Mouse (Mus musculus) hindbrain, embryonic 12.5 days (tissue): ENCODE results near the gene Pcyt1b. TPM values are rescaled to one million over a fixed set of nuclear protein-coding genes. Genes with fewer than 3 reads are reported as not detected.

Experiments used
- ATAC-seq: fragments of 200-750 bp; cut with Nextera tagmentation; 2 replicates; pipeline ENCODE4 v1.8.0; 2017; ENCODE audit warnings: moderate TSS enrichment; ENCODE audit not compliant: low FRiP score
- H3K27ac ChIP-seq: fragments of 300-500 bp; sonication (generic); 2 replicates; pipeline ENCODE4 v1.5.1; 2016; ENCODE audit warnings: mild to moderate bottlenecking
- H3K27me3 ChIP-seq: fragments of 300-500 bp; sonication (generic); 2 replicates; pipeline ENCODE4 v1.6.1; 2016; ENCODE audit warnings: mild to moderate bottlenecking
- H3K36me3 ChIP-seq: fragments of 300-500 bp; sonication (generic); 2 replicates; pipeline ENCODE4 v1.6.1; 2016; ENCODE audit warnings: mild to moderate bottlenecking
- H3K4me1 ChIP-seq: fragments of 300-500 bp; sonication (generic); 2 replicates; pipeline ENCODE4 v1.6.1; 2016
- H3K4me2 ChIP-seq: fragments of 300-500 bp; sonication (generic); replicated peaks from 2 replicates; pipeline ENCODE4 v1.6.1; 2016; ENCODE audit warnings: mild to moderate bottlenecking
- H3K4me3 ChIP-seq: fragments of 300-500 bp; sonication (generic); 2 replicates; pipeline ENCODE4 v1.5.1; 2016; ENCODE audit warnings: mild to moderate bottlenecking
- H3K9ac ChIP-seq: fragments of 300-500 bp; sonication (generic); 2 replicates; pipeline ENCODE4 v1.6.1; 2016; ENCODE audit warnings: mild to moderate bottlenecking, moderate library complexity
- H3K9me3 ChIP-seq: fragments of 300-500 bp; sonication (generic); replicated peaks from 2 replicates; pipeline ENCODE4 v1.6.1; 2016; ENCODE audit warnings: mild to moderate bottlenecking
- WGBS: fragments of 180-500 bp; shearing (Covaris S2); methylation state at CpG from one replicate; pipeline ENCODE4 v1.1.7; 2016; 5-methylcytosine and 5-hydroxymethylcytosine counted together
- polyA plus RNA-seq: library from polyadenylated mRNA; unstranded; fragments of >200 nt; fragmentation: Nextera tagmentation; extraction: Ambion mirVana; gene quantifications from 2 replicates; pipeline ENCODE4 v1.2.1, GENCODE M21; 2016

Gene Pcyt1b
- polyA plus RNA-seq, 1 experiment from 2014 or later, result 20.9 TPM

DNA sequence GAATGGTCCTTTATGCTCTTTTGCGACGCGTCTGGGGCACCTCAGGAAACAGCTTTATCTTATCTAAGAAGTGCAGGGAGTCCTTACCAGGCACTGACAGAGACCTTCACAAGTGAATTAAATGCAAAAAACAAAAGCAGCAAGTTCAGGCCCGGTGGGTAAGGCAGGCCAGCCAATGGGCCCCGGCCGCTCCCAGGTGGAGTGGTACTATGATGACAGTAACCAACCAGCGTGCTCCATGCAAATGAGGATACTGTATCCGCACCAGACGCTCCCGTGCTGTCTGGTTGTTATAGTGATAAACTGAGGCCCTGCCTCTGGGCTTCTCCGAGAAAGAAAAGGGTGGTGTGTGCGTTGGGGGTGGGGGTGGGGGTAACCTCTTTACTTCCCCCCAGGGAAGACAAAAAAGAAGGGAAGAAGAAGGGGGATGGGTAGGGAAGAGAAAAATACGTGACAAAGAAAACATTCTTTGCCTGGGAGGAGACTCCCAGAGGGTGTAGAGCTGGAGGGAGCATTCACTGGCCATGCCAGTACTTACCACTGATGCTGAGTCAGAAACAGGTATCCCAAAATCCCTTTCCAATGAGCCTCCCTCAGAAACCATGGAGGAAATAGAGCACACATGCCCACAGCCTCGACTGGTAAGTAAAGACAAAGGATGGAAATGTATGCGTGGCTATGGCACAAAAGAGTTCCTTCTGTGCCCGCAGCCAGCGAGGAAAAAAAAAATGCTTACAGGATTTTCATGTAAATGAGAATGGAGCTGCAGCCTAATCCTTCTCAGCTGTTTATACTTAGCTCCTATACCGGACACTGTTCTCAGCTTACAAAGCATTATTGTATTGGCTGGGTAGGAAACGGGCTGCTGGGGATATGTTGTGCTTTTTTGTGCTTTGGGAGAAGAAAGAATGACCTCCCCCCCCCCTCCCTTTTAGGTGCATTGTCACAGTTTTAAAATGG, 20.5 kb downstream of the Pcyt1b start:
- Histone ChIP-seq H3K4me3 (peak overlapping the region; percentile 36), H3K9ac (peak overlapping the region; percentile 40; the same call in 1 of the 2 replicates), H3K36me3 (no peaks in the 10 kb centered on the region), H3K4me2 (peak overlapping the region; percentile 45), H3K27me3 (no peaks in the 10 kb centered on the region), H3K4me1 (no peaks in the 10 kb centered on the region), H3K27ac (peak overlapping the region; percentile 85), H3K9me3 (no peaks in the 10 kb centered on the region)
- peak; percentile 100 for ATAC-seq
- 24% methylated on average over 19 of the region's 19 CpGs for WGBS

DNA sequence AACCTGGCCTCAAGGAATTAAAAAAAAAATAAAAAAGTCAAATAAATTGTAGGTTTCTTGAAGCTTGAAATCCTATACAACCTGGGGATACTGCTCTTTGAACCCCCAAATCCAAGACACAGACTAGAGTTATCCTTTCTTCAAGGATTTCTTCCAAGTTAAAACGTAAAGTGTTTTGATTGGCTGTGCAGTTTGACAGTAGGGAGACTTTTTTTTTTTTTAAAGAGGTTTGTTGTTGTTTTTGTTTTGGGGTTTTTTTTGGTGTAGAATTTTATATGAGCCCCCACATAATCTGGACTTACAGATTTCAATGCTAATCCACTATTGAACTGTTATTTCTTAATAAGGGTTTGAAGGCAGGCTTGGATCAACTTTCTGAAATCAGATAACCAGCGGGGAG, 21.6 kb downstream of the Pcyt1b start:
- peak overlapping the region; percentile 36; the same call in 1 of the 2 replicates for H3K4me3 ChIP-seq
- H3K9ac ChIP-seq, result no peak overlapping the region
- no peaks in the 10 kb centered on the region for H3K27me3 ChIP-seq
- no peak for ATAC-seq
- peak overlapping the region; percentile 45 for H3K4me2 ChIP-seq
- H3K27ac ChIP-seq, result peak overlapping the region; percentile 85
- H3K9me3 ChIP-seq, result no peaks in the 10 kb centered on the region
- H3K4me1 ChIP-seq, result no peaks in the 10 kb centered on the region
- 67% methylated on average over 2 of the region's 2 CpGs for WGBS
- no peaks in the 10 kb centered on the region for H3K36me3 ChIP-seq

DNA sequence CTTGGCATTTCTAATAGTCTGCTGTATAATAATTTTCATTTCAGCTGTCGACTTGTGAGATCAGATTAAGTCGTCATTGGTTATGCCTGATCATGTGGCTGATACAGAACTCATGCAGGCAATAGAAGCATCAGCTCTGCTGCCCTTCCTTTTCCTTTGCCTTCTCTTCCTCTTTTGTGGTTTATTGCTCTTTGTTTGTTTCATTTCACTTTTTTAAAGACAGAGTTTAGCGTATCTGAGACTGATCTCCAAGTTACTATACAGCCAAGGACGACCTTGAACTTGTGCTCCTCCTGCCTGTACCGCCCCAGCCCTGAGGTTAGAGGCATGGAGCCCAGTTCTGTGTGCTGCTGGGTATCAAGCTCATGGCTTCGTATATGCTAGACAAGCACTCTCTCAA, 34.6 kb downstream of the Pcyt1b start:
- no peaks in the 10 kb centered on the region for H3K9me3 ChIP-seq
- no peak overlapping the region for H3K4me3 ChIP-seq
- H3K27ac ChIP-seq, result no peak overlapping the region
- H3K4me1 ChIP-seq, result no peaks in the 10 kb centered on the region
- H3K36me3 ChIP-seq, result no peaks in the 10 kb centered on the region
- no peak for ATAC-seq
- H3K27me3 ChIP-seq, result no peaks in the 10 kb centered on the region
- 78% methylated on average over 6 of the region's 6 CpGs for WGBS
- H3K4me2 ChIP-seq, result no peak overlapping the region
- no peak overlapping the region for H3K9ac ChIP-seq

GRCm38 (mm10) chrX:93690672-93691071, 36.0 kb downstream of the Pcyt1b start:
- no peaks in the 10 kb centered on the region for H3K4me1 ChIP-seq
- H3K36me3 ChIP-seq, result no peaks in the 10 kb centered on the region
- 79% methylated on average over 8 of the region's 8 CpGs for WGBS
- no peak overlapping the region for H3K27ac ChIP-seq
- H3K27me3 ChIP-seq, result no peaks in the 10 kb centered on the region
- H3K4me2 ChIP-seq, result no peak overlapping the region
- no peak overlapping the region for H3K4me3 ChIP-seq
- no peak overlapping the region for H3K9ac ChIP-seq
- no peak for ATAC-seq
- no peaks in the 10 kb centered on the region for H3K9me3 ChIP-seq

GRCm38 (mm10) chrX:93697596-93697995, 42.9 kb downstream of the Pcyt1b start:
- Histone ChIP-seq H3K4me3 (no peak overlapping the region), H3K27ac (no peak overlapping the region), H3K9ac (no peak overlapping the region), H3K4me2 (no peak overlapping the region), H3K4me1 (no peaks in the 10 kb centered on the region), H3K27me3 (no peaks in the 10 kb centered on the region), H3K9me3 (no peaks in the 10 kb centered on the region), H3K36me3 (no peaks in the 10 kb centered on the region)
- WGBS, result 87% methylated on average over 1 of the region's 1 CpGs
- ATAC-seq, result no peak

DNA sequence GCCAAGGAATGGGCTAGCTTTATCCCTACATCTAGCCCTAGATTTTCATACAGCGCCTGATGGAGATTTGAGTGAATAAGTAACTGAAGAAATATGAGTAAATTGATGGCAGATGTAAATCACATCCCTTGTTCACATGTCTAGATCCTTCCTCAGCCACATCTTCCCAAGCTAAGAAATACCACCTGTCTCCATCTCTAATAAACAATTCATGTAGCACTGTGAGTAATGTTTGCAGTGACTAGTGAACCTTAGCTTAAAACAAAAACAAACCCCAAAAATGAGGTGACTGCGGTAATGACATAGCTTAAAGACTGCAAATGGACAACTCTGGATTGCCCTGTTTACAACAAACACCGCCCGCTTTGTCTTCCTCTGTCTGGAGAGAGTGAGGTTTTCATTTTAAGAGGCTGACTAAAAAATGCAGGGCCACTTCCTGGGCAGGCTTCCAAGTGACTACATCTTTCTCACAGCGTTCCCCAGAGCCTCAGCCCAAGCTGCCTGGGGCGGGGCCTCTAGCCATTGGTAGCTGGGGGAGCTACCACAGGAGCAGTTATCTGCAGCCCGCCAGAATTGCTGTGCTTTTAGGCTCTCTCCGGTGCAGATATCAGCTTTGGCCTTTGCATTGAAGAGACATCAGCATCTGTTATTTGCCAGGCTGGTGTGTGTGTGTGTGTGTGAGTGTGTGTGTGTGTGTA, 46.0 kb downstream of the Pcyt1b start:
- H3K27me3 ChIP-seq, result no peaks in the 10 kb centered on the region
- no peaks in the 10 kb centered on the region for H3K9me3 ChIP-seq
- no peak overlapping the region for H3K9ac ChIP-seq
- peak; percentile 64 for ATAC-seq
- WGBS, result 53% methylated on average over 8 of the region's 8 CpGs
- H3K4me1 ChIP-seq, result no peaks in the 10 kb centered on the region
- H3K27ac ChIP-seq, result no peak overlapping the region; the same call in 1 of the 2 replicates
- no peaks in the 10 kb centered on the region for H3K36me3 ChIP-seq
- H3K4me3 ChIP-seq, result no peak overlapping the region
- H3K4me2 ChIP-seq, result no peak overlapping the region

DNA sequence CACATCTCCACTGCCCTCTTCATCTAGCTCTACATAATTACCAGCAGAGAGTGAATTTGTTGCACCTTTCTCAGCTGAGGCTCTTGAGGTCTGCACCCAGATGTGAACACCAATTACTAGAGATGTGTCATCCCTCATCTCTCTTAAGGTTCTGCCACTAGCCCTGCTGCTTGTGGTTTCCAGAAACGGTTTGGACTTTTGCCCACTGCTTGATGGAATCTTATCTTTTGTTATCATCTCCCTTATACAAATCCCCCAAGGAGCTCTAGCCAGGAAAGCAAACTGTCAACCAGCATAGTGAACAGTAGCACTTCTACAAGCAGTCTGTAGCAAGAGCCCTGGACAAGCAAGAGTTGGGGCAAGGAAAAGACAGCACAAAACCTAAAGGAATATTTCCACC, 57.9 kb downstream of the Pcyt1b start:
- WGBS, result 62% methylated on average over 1 of the region's 1 CpGs
- H3K4me1 ChIP-seq, result no peaks in the 10 kb centered on the region
- H3K4me3 ChIP-seq, result no peak overlapping the region
- H3K36me3 ChIP-seq, result no peaks in the 10 kb centered on the region
- no peak overlapping the region for H3K27ac ChIP-seq
- H3K9me3 ChIP-seq, result no peaks in the 10 kb centered on the region
- H3K9ac ChIP-seq, result no peak overlapping the region
- no peaks in the 10 kb centered on the region for H3K27me3 ChIP-seq
- H3K4me2 ChIP-seq, result no peak overlapping the region
- no peak for ATAC-seq

- WGBS, result 95% methylated on average over 1 of the region's 1 CpGs
- Histone ChIP-seq H3K9ac (no peak overlapping the region), H3K36me3 (no peaks in the 10 kb centered on the region), H3K27ac (no peak overlapping the region), H3K4me3 (no peak overlapping the region), H3K4me1 (no peaks in the 10 kb centered on the region), H3K4me2 (no peak overlapping the region), H3K27me3 (no peaks in the 10 kb centered on the region), H3K9me3 (no peaks in the 10 kb centered on the region)
- ATAC-seq, result no peak
Measured at GRCm38 (mm10) chrX:93729529-93729928, 74.9 kb downstream of the Pcyt1b start.

DNA sequence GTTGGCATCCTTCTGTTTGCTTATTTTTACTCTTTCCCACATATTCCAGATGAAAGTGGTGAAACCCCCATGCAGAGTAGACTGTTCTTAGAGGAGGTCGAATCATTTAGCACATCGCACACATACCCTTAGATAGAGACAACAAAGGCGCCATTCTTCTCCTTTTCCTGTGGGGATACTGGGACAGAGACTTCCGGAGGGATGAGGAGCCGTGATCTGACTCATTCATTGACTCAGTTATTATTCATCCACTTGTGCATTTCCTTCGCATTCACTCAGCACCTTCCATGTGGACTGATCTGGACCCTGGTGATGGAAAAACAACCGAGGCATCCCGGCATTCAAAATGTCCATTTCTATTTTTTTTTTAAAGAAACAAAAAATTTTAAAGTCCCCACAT, 76.2 kb downstream of the Pcyt1b start:
- 80% methylated on average over 8 of the region's 8 CpGs for WGBS
- ATAC-seq, result no peak
- H3K4me1 ChIP-seq, result no peaks in the 10 kb centered on the region

DNA sequence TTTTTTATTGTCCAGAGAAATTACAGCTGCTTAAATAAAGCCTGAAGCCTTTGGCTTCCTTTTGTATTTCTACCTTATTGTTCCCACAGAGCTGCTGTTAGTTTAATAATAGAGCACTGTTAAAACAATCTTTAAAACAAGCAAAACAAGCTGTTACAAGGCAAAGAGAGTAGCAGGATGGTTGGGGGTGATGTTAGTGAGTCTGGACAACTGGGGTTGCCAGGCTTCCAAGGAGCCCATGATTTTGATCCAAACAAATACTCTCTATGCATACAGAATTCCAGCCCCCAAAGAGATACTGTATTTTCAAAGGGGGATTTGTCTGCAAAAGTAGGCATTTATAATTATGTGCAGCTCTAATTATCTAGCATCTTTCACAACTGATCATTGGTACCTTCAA, 77.7 kb downstream of the Pcyt1b start:
- H3K4me1 ChIP-seq, result no peaks in the 10 kb centered on the region
- H3K4me3 ChIP-seq, result no peak overlapping the region
- no peaks in the 10 kb centered on the region; the same call in 1 of the 2 replicates for H3K36me3 ChIP-seq
- H3K9ac ChIP-seq, result no peak overlapping the region
- H3K9me3 ChIP-seq, result no peaks in the 10 kb centered on the region
- no peak overlapping the region for H3K4me2 ChIP-seq
- H3K27ac ChIP-seq, result no peak overlapping the region
- no peak for ATAC-seq
- no peaks in the 10 kb centered on the region for H3K27me3 ChIP-seq

More for the DNA sequence above, 76.2 kb downstream of the Pcyt1b start:
- H3K4me2 ChIP-seq, result no peak overlapping the region
- no peak overlapping the region for H3K9ac ChIP-seq
- no peak overlapping the region for H3K4me3 ChIP-seq
- H3K9me3 ChIP-seq, result no peaks in the 10 kb centered on the region
- no peaks in the 10 kb centered on the region; the same call in 1 of the 2 replicates for H3K36me3 ChIP-seq
- no peak overlapping the region for H3K27ac ChIP-seq
- H3K27me3 ChIP-seq, result no peaks in the 10 kb centered on the region

GRCm38 (mm10) chrX:93732975-93733748, 78.5 kb downstream of the Pcyt1b start:
- H3K4me1 ChIP-seq, result no peaks in the 10 kb centered on the region
- H3K9me3 ChIP-seq, result no peaks in the 10 kb centered on the region
- H3K27ac ChIP-seq, result no peak overlapping the region
- no peak overlapping the region for H3K9ac ChIP-seq
- H3K4me3 ChIP-seq, result no peak overlapping the region
- H3K36me3 ChIP-seq, result no peaks in the 10 kb centered on the region; the same call in 1 of the 2 replicates
- no peak; the same call in 1 of the 2 replicates for ATAC-seq
- H3K4me2 ChIP-seq, result no peak overlapping the region
- 74% methylated on average over 6 of the region's 6 CpGs for WGBS
- no peaks in the 10 kb centered on the region for H3K27me3 ChIP-seq

DNA sequence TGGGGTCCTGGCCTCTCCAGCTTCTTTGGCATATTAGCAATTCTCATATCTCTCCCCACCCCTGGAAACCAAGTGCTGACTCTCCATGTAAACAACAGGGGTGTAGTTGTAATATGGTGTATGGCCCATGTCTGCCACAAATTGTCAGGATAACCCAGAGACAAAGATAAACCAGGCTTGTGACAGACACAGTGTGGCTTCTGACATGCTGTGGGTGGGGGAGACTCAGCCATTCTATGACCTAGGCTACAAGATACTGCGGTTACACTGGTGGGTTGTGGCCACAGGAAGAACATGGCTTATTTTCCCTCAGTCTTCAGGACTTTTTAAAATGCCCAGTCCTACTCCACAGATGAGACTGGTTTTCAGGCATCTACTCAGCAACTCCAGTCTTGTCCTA, 94.5 kb downstream of the Pcyt1b start:
- Histone ChIP-seq H3K27ac (no peak overlapping the region), H3K9me3 (no peaks in the 10 kb centered on the region)

More for the DNA sequence above, 94.5 kb downstream of the Pcyt1b start:
- ATAC-seq, result no peak
- Histone ChIP-seq H3K4me2 (no peak overlapping the region), H3K4me3 (no peak overlapping the region), H3K4me1 (no peaks in the 10 kb centered on the region), H3K27me3 (no peaks in the 10 kb centered on the region), H3K36me3 (no peaks in the 10 kb centered on the region), H3K9ac (no peak overlapping the region)
- 89% methylated on average over 1 of the region's 1 CpGs for WGBS
